Mouse (Mus musculus): Measurements from ENCODE around the gene Elfn2. TPM values are rescaled to one million over a fixed set of nuclear protein-coding genes. Genes with fewer than 3 reads are reported as not detected.

Gene Elfn2
- polyA plus RNA-seq, 1 experiment from 2014 or later = 6.0 TPM

DNA sequence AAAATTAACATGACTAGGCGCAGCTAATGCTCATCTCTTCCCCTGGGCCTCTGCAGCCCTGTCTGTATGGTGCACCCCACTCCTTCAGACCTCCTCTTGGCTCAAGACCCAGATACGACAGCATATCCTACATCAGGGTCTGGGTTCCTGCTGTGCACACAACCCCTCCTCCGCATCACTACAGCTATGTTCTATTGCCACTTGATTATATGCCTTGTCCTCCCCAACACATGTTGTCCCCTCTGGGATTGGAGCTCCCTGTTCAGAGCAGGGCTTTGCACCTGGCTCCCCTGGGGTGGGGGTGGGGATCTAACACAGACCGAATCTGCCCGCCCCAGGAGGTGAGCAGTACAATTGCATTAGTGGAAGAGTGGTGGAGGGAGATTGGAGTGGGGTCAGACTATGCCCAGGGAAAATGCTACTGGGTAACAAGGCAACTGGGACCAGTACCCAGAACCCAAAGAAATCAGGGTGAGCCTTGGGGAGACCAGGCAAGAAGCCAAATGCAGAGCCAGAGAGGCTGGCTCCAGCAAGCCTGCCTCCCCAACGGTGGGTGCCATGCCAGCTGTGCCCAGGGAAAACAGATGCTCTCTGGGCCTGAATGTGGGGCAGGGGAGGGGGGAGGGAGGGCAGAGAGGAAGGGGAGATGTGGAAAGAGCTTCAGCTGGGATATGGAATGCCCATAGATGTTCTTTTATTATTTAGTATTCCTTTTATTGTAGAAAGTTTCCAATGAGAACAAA is 32.2 kb upstream of the Elfn2 start:
- Histone ChIP-seq H3K9me3 (ENCODE audit: control insufficient read depth, low read length) (no peaks in the 10 kb centered on the region), H3K27me3 (ENCODE audit: control insufficient read depth, insufficient read depth, low read length) (no peaks in the 10 kb centered on the region), H3K9ac (no peak overlapping the region), H3K4me1 (replicated peaks; ENCODE audit: control insufficient read depth, insufficient read depth, low read length) (peaks cover 10% of the 10 kb centered on the region; the same call in 1 of the 2 replicates), H3K27ac (peak overlapping the region; percentile 7; the same call in 1 of the 2 replicates), H3K36me3 (replicated peaks; ENCODE audit: control insufficient read depth, insufficient read depth) (no peaks in the 10 kb centered on the region), H3K4me2 (replicated peaks) (no peak overlapping the region), H3K4me3 (replicated peaks; ENCODE audit: low read length) (no peak overlapping the region)
- DNase-seq (ENCODE audit: low spot score) (no peak), ATAC-seq (ENCODE audit: low FRiP score) (peak; percentile 43; the same call in 1 of the 2 replicates)
- 33% methylated on average over 6 of the region's 6 CpGs for WGBS

DNA sequence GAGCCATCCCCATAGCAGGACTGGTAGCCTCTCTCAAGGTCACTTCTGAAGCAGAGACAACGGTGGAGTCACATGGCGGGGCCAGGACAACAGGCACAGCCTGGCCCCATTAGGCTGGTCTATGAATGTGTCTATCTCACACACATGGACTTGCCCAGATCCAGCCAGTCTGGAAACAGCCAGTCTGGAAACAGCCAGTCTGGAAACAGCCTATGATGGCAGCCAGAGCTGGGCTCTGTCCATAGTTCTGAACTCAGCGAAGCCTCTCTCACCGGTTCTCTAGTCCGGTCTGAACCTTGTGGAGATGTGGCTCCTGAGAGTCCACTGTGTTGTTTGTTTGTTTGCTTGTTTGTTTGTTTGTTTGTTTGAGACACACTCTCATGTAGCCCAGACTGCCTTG is 31.3 kb upstream of the Elfn2 start:
- Histone ChIP-seq H3K4me3 (replicated peaks; ENCODE audit: low read length) (no peak overlapping the region), H3K27ac (no peak overlapping the region), H3K9me3 (ENCODE audit: control insufficient read depth, low read length) (no peaks in the 10 kb centered on the region), H3K27me3 (ENCODE audit: control insufficient read depth, insufficient read depth, low read length) (no peaks in the 10 kb centered on the region), H3K9ac (no peak overlapping the region), H3K4me1 (replicated peaks; ENCODE audit: control insufficient read depth, insufficient read depth, low read length) (peaks cover 10% of the 10 kb centered on the region; the same call in 1 of the 2 replicates), H3K4me2 (replicated peaks) (no peak overlapping the region), H3K36me3 (replicated peaks; ENCODE audit: control insufficient read depth, insufficient read depth) (no peaks in the 10 kb centered on the region)
- 66% methylated on average over 5 of the region's 5 CpGs for WGBS
- no peak for DNase-seq (ENCODE audit: low spot score)
- ATAC-seq (ENCODE audit: low FRiP score) = no peak

DNA sequence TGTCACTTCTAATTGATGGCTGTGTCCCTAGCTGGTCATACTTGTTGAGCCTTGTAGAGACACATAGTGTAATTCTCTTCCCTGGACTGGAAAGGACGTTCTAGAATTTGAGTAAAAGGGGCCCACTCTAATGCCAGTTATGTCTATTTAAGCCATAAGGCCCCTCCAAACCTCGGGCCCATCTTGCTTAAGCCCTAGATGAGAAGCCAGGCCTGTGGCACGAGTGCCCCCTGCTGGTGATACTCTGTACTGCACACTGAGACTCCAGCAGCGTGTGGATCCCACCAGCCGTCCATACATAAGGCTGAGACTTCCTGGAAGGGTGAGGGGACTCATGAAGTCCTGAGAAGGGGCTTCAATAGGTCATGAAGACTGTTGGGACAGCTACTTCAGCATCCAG is 25.6 kb upstream of the Elfn2 start:
- 4% methylated on average over 5 of the region's 5 CpGs for WGBS
- Histone ChIP-seq H3K9me3 (ENCODE audit: control insufficient read depth, low read length) (no peaks in the 10 kb centered on the region), H3K27me3 (ENCODE audit: control insufficient read depth, insufficient read depth, low read length) (no peaks in the 10 kb centered on the region), H3K27ac (no peak overlapping the region), H3K4me2 (replicated peaks) (no peak overlapping the region), H3K36me3 (replicated peaks; ENCODE audit: control insufficient read depth, insufficient read depth) (no peaks in the 10 kb centered on the region), H3K4me3 (replicated peaks; ENCODE audit: low read length) (no peak overlapping the region), H3K4me1 (replicated peaks; ENCODE audit: control insufficient read depth, insufficient read depth, low read length) (no peaks in the 10 kb centered on the region), H3K9ac (no peak overlapping the region)
- DNase-seq (ENCODE audit: low spot score) (peak; percentile 93), ATAC-seq (ENCODE audit: low FRiP score) (peak; percentile 57; the same call in 1 of the 2 replicates)

DNA sequence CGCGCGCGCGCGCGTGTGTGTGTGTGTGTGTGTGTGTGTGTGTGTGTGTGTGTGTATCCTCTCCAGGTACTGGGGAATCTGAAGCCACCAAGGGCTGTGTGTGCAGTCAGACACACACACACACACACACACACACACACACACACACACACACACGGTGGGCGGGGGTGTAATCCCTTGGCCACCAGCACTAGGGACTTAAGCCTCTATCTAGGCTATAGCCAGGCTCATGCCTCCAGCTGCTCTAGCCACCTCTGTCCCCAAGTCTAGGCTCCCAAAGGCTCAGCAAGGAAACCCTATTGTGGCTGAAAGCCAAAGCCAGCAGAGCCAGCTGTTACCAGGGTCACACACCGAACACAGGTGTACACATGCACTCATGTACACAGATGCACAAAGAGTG is 24.3 kb upstream of the Elfn2 start:
- Histone ChIP-seq H3K4me2 (replicated peaks) (no peak overlapping the region), H3K27me3 (ENCODE audit: control insufficient read depth, insufficient read depth, low read length) (no peaks in the 10 kb centered on the region), H3K4me3 (replicated peaks; ENCODE audit: low read length) (no peak overlapping the region), H3K27ac (no peak overlapping the region), H3K36me3 (replicated peaks; ENCODE audit: control insufficient read depth, insufficient read depth) (no peaks in the 10 kb centered on the region), H3K9ac (no peak overlapping the region), H3K4me1 (replicated peaks; ENCODE audit: control insufficient read depth, insufficient read depth, low read length) (no peaks in the 10 kb centered on the region), H3K9me3 (ENCODE audit: control insufficient read depth, low read length) (no peaks in the 10 kb centered on the region)
- WGBS = 68% methylated on average over 10 of the region's 10 CpGs
- no peak for DNase-seq (ENCODE audit: low spot score)
- ATAC-seq (ENCODE audit: low FRiP score) = no peak

- H3K27ac ChIP-seq = no peak overlapping the region
- H3K9ac ChIP-seq = no peak overlapping the region
- no peak overlapping the region for H3K4me3 ChIP-seq (replicated peaks; ENCODE audit: low read length)
- no peaks in the 10 kb centered on the region for H3K9me3 ChIP-seq (ENCODE audit: control insufficient read depth, low read length)
- no peaks in the 10 kb centered on the region for H3K36me3 ChIP-seq (replicated peaks; ENCODE audit: control insufficient read depth, insufficient read depth)
- H3K4me1 ChIP-seq (replicated peaks; ENCODE audit: control insufficient read depth, insufficient read depth, low read length) = peaks cover 21% of the 10 kb centered on the region
- H3K27me3 ChIP-seq (ENCODE audit: control insufficient read depth, insufficient read depth, low read length) = no peaks in the 10 kb centered on the region
- H3K4me2 ChIP-seq (replicated peaks) = no peak overlapping the region
- ATAC-seq (ENCODE audit: low FRiP score) (no peak), DNase-seq (ENCODE audit: low spot score) (no peak)
- 72% methylated on average over 12 of the region's 12 CpGs for WGBS
These were observed 22.1 kb upstream of the Elfn2 start for GRCm38 (mm10) chr15:78740662-78741061.

DNA sequence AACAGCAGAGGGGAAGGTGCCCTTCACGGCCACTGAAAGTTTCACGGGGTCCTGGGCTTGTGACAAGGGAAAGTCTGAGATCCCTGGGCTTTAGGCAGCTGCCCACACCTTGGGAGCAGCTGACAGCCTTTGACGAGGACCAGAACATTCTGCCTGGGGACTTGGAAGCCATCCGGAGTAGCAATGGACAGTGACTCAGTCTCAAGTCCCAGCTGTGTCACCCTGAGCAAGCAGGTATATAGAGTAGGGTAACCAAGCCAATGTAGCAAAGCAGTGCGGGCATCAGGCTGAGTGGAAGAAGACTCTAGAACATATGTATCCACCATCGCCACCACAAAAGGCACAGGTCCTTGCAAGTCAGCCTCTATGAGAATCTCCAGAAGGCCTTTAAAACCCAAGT is 18.6 kb upstream of the Elfn2 start:
- Histone ChIP-seq H3K4me2 (replicated peaks) (no peak overlapping the region), H3K4me1 (replicated peaks; ENCODE audit: control insufficient read depth, insufficient read depth, low read length) (peaks cover 31% of the 10 kb centered on the region), H3K27ac (peak overlapping the region; percentile 92), H3K9ac (no peak overlapping the region), H3K27me3 (ENCODE audit: control insufficient read depth, insufficient read depth, low read length) (no peaks in the 10 kb centered on the region), H3K4me3 (replicated peaks; ENCODE audit: low read length) (no peak overlapping the region), H3K9me3 (ENCODE audit: control insufficient read depth, low read length) (no peaks in the 10 kb centered on the region), H3K36me3 (replicated peaks; ENCODE audit: control insufficient read depth, insufficient read depth) (no peaks in the 10 kb centered on the region)
- ATAC-seq (ENCODE audit: low FRiP score) (no peak), DNase-seq (ENCODE audit: low spot score) (no peak)
- WGBS = 47% methylated on average over 6 of the region's 6 CpGs

DNA sequence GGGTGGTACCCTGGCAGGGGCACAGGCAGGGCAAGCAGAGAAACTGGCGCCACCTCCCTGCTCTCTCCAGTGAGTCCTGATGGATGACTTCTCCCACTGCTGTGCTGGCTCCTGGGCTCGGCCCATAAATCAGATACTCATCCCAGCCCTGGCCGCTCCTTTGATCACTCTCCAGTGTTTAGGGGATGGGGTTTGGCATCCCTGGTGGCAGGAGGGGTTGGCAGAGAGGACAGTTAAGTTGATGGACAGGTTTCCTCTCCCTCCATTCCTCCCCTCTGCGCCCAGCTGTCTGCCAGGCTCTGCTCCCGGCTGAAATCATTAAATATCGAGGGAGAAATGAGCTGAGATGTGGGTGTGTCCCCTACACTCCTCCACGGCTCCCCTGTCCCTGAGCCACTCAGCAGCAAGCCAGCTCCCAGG is 18.1 kb upstream of the Elfn2 start:
- 10% methylated on average over 7 of the region's 7 CpGs for WGBS
- H3K27ac ChIP-seq = peak overlapping the region; percentile 92
- H3K36me3 ChIP-seq (replicated peaks; ENCODE audit: control insufficient read depth, insufficient read depth) = no peaks in the 10 kb centered on the region
- H3K9ac ChIP-seq = no peak overlapping the region
- H3K9me3 ChIP-seq (ENCODE audit: control insufficient read depth, low read length) = no peaks in the 10 kb centered on the region
- DNase-seq (ENCODE audit: low spot score) (peak; percentile 48), ATAC-seq (ENCODE audit: low FRiP score) (peak; percentile 49; the same call in 1 of the 2 replicates)
- H3K4me3 ChIP-seq (replicated peaks; ENCODE audit: low read length) = no peak overlapping the region
- peaks cover 31% of the 10 kb centered on the region for H3K4me1 ChIP-seq (replicated peaks; ENCODE audit: control insufficient read depth, insufficient read depth, low read length)
- no peak overlapping the region for H3K4me2 ChIP-seq (replicated peaks)
- H3K27me3 ChIP-seq (ENCODE audit: control insufficient read depth, insufficient read depth, low read length) = no peaks in the 10 kb centered on the region

- ATAC-seq (ENCODE audit: low FRiP score) (peak; percentile 21; the same call in 1 of the 2 replicates), DNase-seq (ENCODE audit: low spot score) (no peak)
- H3K27ac ChIP-seq = peak overlapping the region; percentile 92
- no peaks in the 10 kb centered on the region for H3K27me3 ChIP-seq (ENCODE audit: control insufficient read depth, insufficient read depth, low read length)
- peaks cover 31% of the 10 kb centered on the region for H3K4me1 ChIP-seq (replicated peaks; ENCODE audit: control insufficient read depth, insufficient read depth, low read length)
- no peaks in the 10 kb centered on the region for H3K36me3 ChIP-seq (replicated peaks; ENCODE audit: control insufficient read depth, insufficient read depth)
- peak overlapping the region; percentile 20; the same call in 1 of the 2 replicates for H3K9ac ChIP-seq
- WGBS = 38% methylated on average over 3 of the region's 3 CpGs
- H3K9me3 ChIP-seq (ENCODE audit: control insufficient read depth, low read length) = no peaks in the 10 kb centered on the region
- 0 out of 2 replicates have a peak overlapping the region, but pooled peaks have one; percentile 29 for H3K4me2 ChIP-seq (replicated peaks)
- no peak overlapping the region for H3K4me3 ChIP-seq (replicated peaks; ENCODE audit: low read length)
These were observed 17.6 kb upstream of the Elfn2 start for GRCm38 (mm10) chr15:78736181-78736579.

DNA sequence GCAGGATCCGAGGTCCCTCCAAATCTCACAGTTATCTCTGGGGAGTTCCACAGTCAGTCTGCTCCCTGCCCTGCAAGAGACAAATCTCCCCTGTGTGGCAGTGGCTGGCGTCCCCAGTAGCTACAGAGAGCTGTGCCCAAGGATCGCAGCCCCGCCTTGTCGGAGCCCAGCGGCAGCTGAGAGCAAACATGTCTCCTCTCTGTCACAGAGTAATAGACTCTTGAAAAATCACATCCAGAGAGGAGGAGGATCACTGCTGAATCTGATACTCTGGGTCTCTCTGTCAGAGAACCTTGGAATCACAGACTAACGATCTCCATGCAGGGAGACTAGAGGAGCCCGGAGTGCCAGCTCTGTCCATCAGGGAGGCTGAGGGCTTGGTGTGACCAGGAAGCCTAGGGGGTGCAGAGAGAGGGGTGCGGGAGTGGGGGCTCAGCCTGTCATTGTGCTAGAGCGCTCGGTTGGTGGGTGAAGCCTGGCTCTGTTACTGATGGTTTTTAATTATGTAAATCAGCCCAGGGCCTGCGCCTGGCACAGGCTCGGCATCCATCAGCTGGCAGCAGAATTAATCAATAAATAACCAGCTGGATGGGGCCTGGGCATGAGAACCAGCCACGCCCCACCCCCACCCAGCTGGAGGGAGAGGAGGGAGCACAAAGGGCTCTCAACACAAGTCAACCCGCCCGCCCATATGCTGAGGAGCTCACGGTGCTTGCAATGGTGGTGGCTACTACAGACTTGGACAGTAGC is 17.0 kb upstream of the Elfn2 start:
- no peaks in the 10 kb centered on the region for H3K9me3 ChIP-seq (ENCODE audit: control insufficient read depth, low read length)
- H3K9ac ChIP-seq = peak overlapping the region; percentile 20; the same call in 1 of the 2 replicates
- peak; percentile 86 for ATAC-seq (ENCODE audit: low FRiP score)
- H3K27me3 ChIP-seq (ENCODE audit: control insufficient read depth, insufficient read depth, low read length) = no peaks in the 10 kb centered on the region
- no peaks in the 10 kb centered on the region for H3K36me3 ChIP-seq (replicated peaks; ENCODE audit: control insufficient read depth, insufficient read depth)
- peaks cover 31% of the 10 kb centered on the region for H3K4me1 ChIP-seq (replicated peaks; ENCODE audit: control insufficient read depth, insufficient read depth, low read length)
- DNase-seq (ENCODE audit: low spot score) = peak; percentile 69
- 15% methylated on average over 17 of the region's 17 CpGs for WGBS
- H3K27ac ChIP-seq = peak overlapping the region; percentile 92
- peak overlapping the region; percentile 29 for H3K4me2 ChIP-seq (replicated peaks)
- no peak overlapping the region for H3K4me3 ChIP-seq (replicated peaks; ENCODE audit: low read length)
